Mouse (Mus musculus) heart, embryonic 15.5 days (tissue): ENCODE measurements at regions not wholly inside any gene's neighbourhood (a gene's known extent, or its start where the extent isn't known, plus 50 kb on each side); places are given as distances from the start of the nearest gene placed in this dataset.

ENCODE experiments used
- ATAC-seq: fragments of 200-750 bp; cut with Nextera tagmentation; replicated peaks from 2 replicates; pipeline ENCODE4 v1.8.0; 2017; ENCODE audit warnings: low read depth, moderate TSS enrichment; ENCODE audit not compliant: insufficient number of reproducible peaks, insufficient read depth, low FRiP score
- H3K27ac ChIP-seq: fragments of 300-500 bp; sonication (generic); 2 replicates; pipeline ENCODE4 v1.5.1; 2015; ENCODE audit warnings: mild to moderate bottlenecking, inconsistent platforms
- H3K27me3 ChIP-seq: fragments of 300-500 bp; sonication (generic); 2 replicates; pipeline ENCODE4 v1.6.1; 2015; ENCODE audit warnings: inconsistent platforms
- H3K36me3 ChIP-seq: fragments of 300-500 bp; sonication (generic); 2 replicates; pipeline ENCODE4 v1.6.1; 2015; ENCODE audit warnings: mild to moderate bottlenecking, inconsistent platforms
- H3K4me1 ChIP-seq: fragments of 300-500 bp; sonication (generic); replicated peaks from 2 replicates; pipeline ENCODE4 v1.6.1; 2015; ENCODE audit warnings: inconsistent platforms
- H3K4me2 ChIP-seq: fragments of 300-500 bp; sonication (generic); 2 replicates; pipeline ENCODE4 v1.6.1; 2015; ENCODE audit warnings: inconsistent platforms, mild to moderate bottlenecking, moderate library complexity
- H3K4me3 ChIP-seq: fragments of 300-500 bp; sonication (generic); 2 replicates; pipeline ENCODE4 v1.5.1; 2015; ENCODE audit warnings: mild to moderate bottlenecking, inconsistent platforms
- H3K9ac ChIP-seq: fragments of 300-500 bp; sonication (generic); 2 replicates; pipeline ENCODE4 v1.6.1; 2015; ENCODE audit warnings: mild to moderate bottlenecking, inconsistent platforms
- H3K9me3 ChIP-seq: fragments of 300-500 bp; sonication (generic); replicated peaks from 2 replicates; pipeline ENCODE4 v1.6.1; 2016; ENCODE audit warnings: inconsistent platforms
- WGBS: fragments of 180-500 bp; shearing (Covaris S2); methylation state at CpG from one replicate; pipeline ENCODE4 v1.1.7; 2015; ENCODE audit warnings: mixed read lengths; 5-methylcytosine and 5-hydroxymethylcytosine counted together

- WGBS = 34% methylated on average over 3 of the region's 3 CpGs
- ATAC-seq = 0 out of 2 replicates have a peak, but pooled peaks have one; percentile 47
- H3K4me2 ChIP-seq = no peak overlapping the region
- H3K27me3 ChIP-seq = no peaks in the 10 kb centered on the region
- H3K4me1 ChIP-seq = peaks cover 13% of the 10 kb centered on the region
- H3K27ac ChIP-seq = peak overlapping the region; percentile 61
- H3K9ac ChIP-seq = no peak overlapping the region
- no peaks in the 10 kb centered on the region for H3K36me3 ChIP-seq
- H3K4me3 ChIP-seq = no peak overlapping the region
- no peaks in the 10 kb centered on the region for H3K9me3 ChIP-seq
Observed at GRCm38 (mm10) chr5:46791051-46791450, 933.6 kb upstream of the Lcorl start.

GRCm38 (mm10) chr5:46790536-46790935 lies 933.1 kb upstream of the Lcorl start:
- Histone ChIP-seq H3K9me3 (no peaks in the 10 kb centered on the region), H3K27ac (peak overlapping the region; percentile 61; the same call in 1 of the 2 replicates), H3K4me2 (no peak overlapping the region), H3K4me1 (peaks cover 13% of the 10 kb centered on the region), H3K4me3 (no peak overlapping the region), H3K27me3 (no peaks in the 10 kb centered on the region), H3K36me3 (no peaks in the 10 kb centered on the region), H3K9ac (no peak overlapping the region)
- no peak for ATAC-seq
- WGBS = 36% methylated on average over 3 of the region's 3 CpGs

GRCm38 (mm10) chr5:46787079-46787478 lies 929.7 kb upstream of the Lcorl start:
- Histone ChIP-seq H3K4me3 (no peak overlapping the region), H3K9me3 (no peaks in the 10 kb centered on the region), H3K27ac (no peak overlapping the region), H3K4me1 (peaks cover 10% of the 10 kb centered on the region), H3K27me3 (no peaks in the 10 kb centered on the region), H3K4me2 (no peak overlapping the region), H3K9ac (no peak overlapping the region), H3K36me3 (no peaks in the 10 kb centered on the region)
- no peak for ATAC-seq
- WGBS = 68% methylated on average over 3 of the region's 3 CpGs

- Histone ChIP-seq H3K4me2 (no peak overlapping the region), H3K27ac (no peak overlapping the region), H3K27me3 (no peaks in the 10 kb centered on the region), H3K4me3 (no peak overlapping the region), H3K4me1 (peaks cover 12% of the 10 kb centered on the region), H3K9ac (no peak overlapping the region), H3K9me3 (no peaks in the 10 kb centered on the region), H3K36me3 (no peaks in the 10 kb centered on the region)
- 70% methylated on average over 5 of the region's 5 CpGs for WGBS
- no peak for ATAC-seq
Observed at GRCm38 (mm10) chr5:46756094-46756493, 898.7 kb upstream of the Lcorl start.

GRCm38 (mm10) chr5:46740034-46740582 lies 882.7 kb upstream of the Lcorl start:
- no peak for ATAC-seq
- Histone ChIP-seq H3K27ac (no peak overlapping the region), H3K4me2 (no peak overlapping the region), H3K4me3 (no peak overlapping the region), H3K4me1 (no peaks in the 10 kb centered on the region), H3K27me3 (no peaks in the 10 kb centered on the region), H3K36me3 (no peaks in the 10 kb centered on the region), H3K9ac (no peak overlapping the region), H3K9me3 (no peaks in the 10 kb centered on the region)
- WGBS = 84% methylated on average over 2 of the region's 2 CpGs

- H3K9me3 ChIP-seq = no peaks in the 10 kb centered on the region
- no peaks in the 10 kb centered on the region for H3K36me3 ChIP-seq
- WGBS = 78% methylated on average over 3 of the region's 3 CpGs
- H3K27ac ChIP-seq = no peak overlapping the region
- no peak for ATAC-seq
- no peaks in the 10 kb centered on the region for H3K4me1 ChIP-seq
- no peaks in the 10 kb centered on the region for H3K27me3 ChIP-seq
- H3K9ac ChIP-seq = no peak overlapping the region
- no peak overlapping the region for H3K4me2 ChIP-seq
- no peak overlapping the region for H3K4me3 ChIP-seq
Observed at GRCm38 (mm10) chr5:46732510-46732909, 875.1 kb upstream of the Lcorl start.

GRCm38 (mm10) chr5:46732025-46732424 lies 874.6 kb upstream of the Lcorl start:
- H3K27me3 ChIP-seq = no peaks in the 10 kb centered on the region
- no peak overlapping the region for H3K4me2 ChIP-seq
- H3K9ac ChIP-seq = no peak overlapping the region
- no peaks in the 10 kb centered on the region for H3K4me1 ChIP-seq
- no peak overlapping the region for H3K4me3 ChIP-seq
- H3K27ac ChIP-seq = no peak overlapping the region
- no peak for ATAC-seq
- no peaks in the 10 kb centered on the region for H3K9me3 ChIP-seq
- no peaks in the 10 kb centered on the region for H3K36me3 ChIP-seq
- 79% methylated on average over 5 of the region's 5 CpGs for WGBS

GRCm38 (mm10) chr5:46731297-46731696 lies 873.9 kb upstream of the Lcorl start:
- Histone ChIP-seq H3K4me3 (no peak overlapping the region), H3K36me3 (no peaks in the 10 kb centered on the region), H3K4me1 (no peaks in the 10 kb centered on the region), H3K9me3 (no peaks in the 10 kb centered on the region), H3K4me2 (no peak overlapping the region), H3K27ac (no peak overlapping the region), H3K9ac (no peak overlapping the region), H3K27me3 (no peaks in the 10 kb centered on the region)
- WGBS = 73% methylated on average over 3 of the region's 3 CpGs
- no peak for ATAC-seq

GRCm38 (mm10) chr5:46709596-46709995 lies 852.2 kb upstream of the Lcorl start:
- no peak for ATAC-seq
- H3K4me2 ChIP-seq = no peak overlapping the region
- 71% methylated on average over 3 of the region's 3 CpGs for WGBS

GRCm38 (mm10) chr5:46707845-46708244 lies 850.4 kb upstream of the Lcorl start:
- H3K9ac ChIP-seq = no peak overlapping the region
- ATAC-seq = no peak
- H3K4me2 ChIP-seq = no peak overlapping the region
- H3K9me3 ChIP-seq = no peaks in the 10 kb centered on the region
- no peak overlapping the region for H3K4me3 ChIP-seq
- no peak overlapping the region for H3K27ac ChIP-seq
- H3K4me1 ChIP-seq = no peaks in the 10 kb centered on the region
- 83% methylated on average over 1 of the region's 1 CpGs for WGBS
- no peaks in the 10 kb centered on the region for H3K27me3 ChIP-seq
- H3K36me3 ChIP-seq = no peaks in the 10 kb centered on the region

More at GRCm38 (mm10) chr5:46709596-46709995, 852.2 kb upstream of the Lcorl start:
- Histone ChIP-seq H3K4me3 (no peak overlapping the region), H3K9me3 (no peaks in the 10 kb centered on the region), H3K4me1 (no peaks in the 10 kb centered on the region), H3K36me3 (no peaks in the 10 kb centered on the region), H3K9ac (no peak overlapping the region), H3K27ac (no peak overlapping the region), H3K27me3 (no peaks in the 10 kb centered on the region)

GRCm38 (mm10) chr5:46707021-46707420 lies 849.6 kb upstream of the Lcorl start:
- no peak overlapping the region for H3K27ac ChIP-seq
- 93% methylated on average over 5 of the region's 5 CpGs for WGBS
- no peak for ATAC-seq

GRCm38 (mm10) chr5:46678007-46678406 lies 820.6 kb upstream of the Lcorl start:
- Histone ChIP-seq H3K27me3 (no peaks in the 10 kb centered on the region), H3K4me1 (no peaks in the 10 kb centered on the region), H3K9me3 (no peaks in the 10 kb centered on the region), H3K4me2 (no peak overlapping the region), H3K9ac (no peak overlapping the region), H3K36me3 (no peaks in the 10 kb centered on the region), H3K27ac (no peak overlapping the region), H3K4me3 (no peak overlapping the region)
- no peak for ATAC-seq

More at GRCm38 (mm10) chr5:46707021-46707420, 849.6 kb upstream of the Lcorl start:
- Histone ChIP-seq H3K4me1 (no peaks in the 10 kb centered on the region), H3K9ac (no peak overlapping the region), H3K4me3 (no peak overlapping the region), H3K9me3 (no peaks in the 10 kb centered on the region), H3K4me2 (no peak overlapping the region), H3K27me3 (no peaks in the 10 kb centered on the region), H3K36me3 (no peaks in the 10 kb centered on the region)
